Mouse (Mus musculus): ENCODE results near the gene Bicc1. TPM values are rescaled to one million over a fixed set of nuclear protein-coding genes. Genes with fewer than 3 reads are reported as not detected.
"Not testable (repeated sequence)": the region's sequence is repeated elsewhere in the genome, so short reads cannot be mapped to it uniquely, and the experiment has no call there.

Bicc1 gene
- polyA plus RNA-seq, 1 experiment from 2014 or later, result 7.0 TPM

GRCm38 (mm10) chr10:70952770-70953147, 206.7 kb downstream of the Bicc1 start:
- DNase-seq (ENCODE audit: low spot score), result no peak
- WGBS, result 83% methylated on average over 5 of the region's 5 CpGs
- H3K36me3 ChIP-seq (ENCODE audit: control insufficient read depth, insufficient read depth, low read length), result no peaks in the 10 kb centered on the region
- H3K4me3 ChIP-seq (ENCODE audit: low read depth, low read length), result no peak overlapping the region
- ATAC-seq (replicated peaks; ENCODE audit: low FRiP score), result no peak
- no peak overlapping the region for H3K4me2 ChIP-seq (ENCODE audit: low read depth, low read length, severe bottlenecking)
- H3K9ac ChIP-seq (ENCODE audit: low read length), result no peak overlapping the region
- no peaks in the 10 kb centered on the region; the same call in 1 of the 2 replicates for H3K4me1 ChIP-seq (replicated peaks; ENCODE audit: control insufficient read depth, insufficient read depth, low read length)
- H3K27ac ChIP-seq (ENCODE audit: low read depth, low read length), result no peak overlapping the region
- no peaks in the 10 kb centered on the region for H3K27me3 ChIP-seq (ENCODE audit: control insufficient read depth, insufficient read depth, low read length)
- H3K9me3 ChIP-seq (ENCODE audit: control insufficient read depth, low read length), result no peaks in the 10 kb centered on the region

GRCm38 (mm10) chr10:70952056-70952769, 207.3 kb downstream of the Bicc1 start:
- Histone ChIP-seq H3K4me2 (ENCODE audit: low read depth, low read length, severe bottlenecking) (no peak overlapping the region), H3K9ac (ENCODE audit: low read length) (no peak overlapping the region), H3K4me1 (replicated peaks; ENCODE audit: control insufficient read depth, insufficient read depth, low read length) (no peaks in the 10 kb centered on the region; the same call in 1 of the 2 replicates), H3K27me3 (ENCODE audit: control insufficient read depth, insufficient read depth, low read length) (no peaks in the 10 kb centered on the region), H3K4me3 (ENCODE audit: low read depth, low read length) (no peak overlapping the region), H3K36me3 (ENCODE audit: control insufficient read depth, insufficient read depth, low read length) (no peaks in the 10 kb centered on the region), H3K27ac (ENCODE audit: low read depth, low read length) (peak overlapping the region; percentile 51; the same call in 1 of the 2 replicates), H3K9me3 (ENCODE audit: control insufficient read depth, low read length) (no peaks in the 10 kb centered on the region)
- no peak for DNase-seq (ENCODE audit: low spot score)
- ATAC-seq (replicated peaks; ENCODE audit: low FRiP score), result peak; percentile 53
- 66% methylated on average over 11 of the region's 11 CpGs for WGBS

GRCm38 (mm10) chr10:70950105-70950424, 209.4 kb downstream of the Bicc1 start:
- H3K4me3 ChIP-seq (ENCODE audit: low read depth, low read length), result no peak overlapping the region
- H3K4me2 ChIP-seq (ENCODE audit: low read depth, low read length, severe bottlenecking), result peak overlapping the region; percentile 32; the same call in 1 of the 2 replicates
- H3K27me3 ChIP-seq (ENCODE audit: control insufficient read depth, insufficient read depth, low read length), result no peaks in the 10 kb centered on the region
- DNase-seq (ENCODE audit: low spot score) (no peak), ATAC-seq (replicated peaks; ENCODE audit: low FRiP score) (peak; percentile 15; the same call in 1 of the 2 replicates)
- 27% methylated on average over 3 of the region's 3 CpGs for WGBS
- H3K36me3 ChIP-seq (ENCODE audit: control insufficient read depth, insufficient read depth, low read length), result no peaks in the 10 kb centered on the region
- H3K27ac ChIP-seq (ENCODE audit: low read depth, low read length), result no peak overlapping the region
- no peaks in the 10 kb centered on the region for H3K9me3 ChIP-seq (ENCODE audit: control insufficient read depth, low read length)
- H3K9ac ChIP-seq (ENCODE audit: low read length), result no peak overlapping the region
- no peaks in the 10 kb centered on the region; the same call in 1 of the 2 replicates for H3K4me1 ChIP-seq (replicated peaks; ENCODE audit: control insufficient read depth, insufficient read depth, low read length)

- ATAC-seq (replicated peaks; ENCODE audit: low FRiP score) (peak; percentile 67), DNase-seq (ENCODE audit: low spot score) (no peak)
- Histone ChIP-seq H3K9me3 (ENCODE audit: control insufficient read depth, low read length) (no peaks in the 10 kb centered on the region), H3K4me2 (ENCODE audit: low read depth, low read length, severe bottlenecking) (peak overlapping the region; percentile 32; the same call in 1 of the 2 replicates), H3K36me3 (ENCODE audit: control insufficient read depth, insufficient read depth, low read length) (no peaks in the 10 kb centered on the region), H3K27ac (ENCODE audit: low read depth, low read length) (peak overlapping the region; percentile 50), H3K4me1 (replicated peaks; ENCODE audit: control insufficient read depth, insufficient read depth, low read length) (no peaks in the 10 kb centered on the region; the same call in 1 of the 2 replicates), H3K9ac (ENCODE audit: low read length) (peak overlapping the region; percentile 37), H3K27me3 (ENCODE audit: control insufficient read depth, insufficient read depth, low read length) (no peaks in the 10 kb centered on the region), H3K4me3 (ENCODE audit: low read depth, low read length) (no peak overlapping the region)
- whole genome bisulfite sequencing, result 24% methylated on average over 23 of the region's 23 CpGs
Measured at GRCm38 (mm10) chr10:70949254-70950104, 210.0 kb downstream of the Bicc1 start.

GRCm38 (mm10) chr10:70948276-70948675, 211.2 kb downstream of the Bicc1 start:
- H3K27me3 ChIP-seq (ENCODE audit: control insufficient read depth, insufficient read depth, low read length), result no peaks in the 10 kb centered on the region
- WGBS, result 90% methylated on average over 10 of the region's 10 CpGs
- no peak overlapping the region for H3K4me2 ChIP-seq (ENCODE audit: low read depth, low read length, severe bottlenecking)
- H3K4me3 ChIP-seq (ENCODE audit: low read depth, low read length), result no peak overlapping the region
- H3K9me3 ChIP-seq (ENCODE audit: control insufficient read depth, low read length), result no peaks in the 10 kb centered on the region
- DNase-seq (ENCODE audit: low spot score), result no peak
- no peaks in the 10 kb centered on the region; the same call in 1 of the 2 replicates for H3K4me1 ChIP-seq (replicated peaks; ENCODE audit: control insufficient read depth, insufficient read depth, low read length)
- H3K9ac ChIP-seq (ENCODE audit: low read length), result no peak overlapping the region
- no peak overlapping the region for H3K27ac ChIP-seq (ENCODE audit: low read depth, low read length)
- H3K36me3 ChIP-seq (ENCODE audit: control insufficient read depth, insufficient read depth, low read length), result no peaks in the 10 kb centered on the region
- no peak for ATAC-seq (replicated peaks; ENCODE audit: low FRiP score)

- not testable (repeated sequence) for H3K9me3 ChIP-seq (ENCODE audit: control insufficient read depth, low read length); H3K36me3 ChIP-seq (ENCODE audit: control insufficient read depth, insufficient read depth, low read length); H3K4me1 ChIP-seq (replicated peaks; ENCODE audit: control insufficient read depth, insufficient read depth, low read length); H3K4me2 ChIP-seq (ENCODE audit: low read depth, low read length, severe bottlenecking); ATAC-seq (replicated peaks; ENCODE audit: low FRiP score); H3K27me3 ChIP-seq (ENCODE audit: control insufficient read depth, insufficient read depth, low read length); DNase-seq (ENCODE audit: low spot score); H3K27ac ChIP-seq (ENCODE audit: low read depth, low read length); H3K9ac ChIP-seq (ENCODE audit: low read length); H3K4me3 ChIP-seq (ENCODE audit: low read depth, low read length)
- WGBS, result 88% methylated on average over 13 of the region's 13 CpGs
Measured at GRCm38 (mm10) chr10:70946121-70946520, 213.4 kb downstream of the Bicc1 start.

- Histone ChIP-seq H3K36me3 (ENCODE audit: control insufficient read depth, insufficient read depth, low read length) (no peaks in the 10 kb centered on the region), H3K27ac (ENCODE audit: low read depth, low read length) (no peak overlapping the region), H3K9ac (ENCODE audit: low read length) (no peak overlapping the region), H3K4me2 (ENCODE audit: low read depth, low read length, severe bottlenecking) (no peak overlapping the region), H3K4me1 (replicated peaks; ENCODE audit: control insufficient read depth, insufficient read depth, low read length) (no peaks in the 10 kb centered on the region), H3K9me3 (ENCODE audit: control insufficient read depth, low read length) (no peaks in the 10 kb centered on the region), H3K27me3 (ENCODE audit: control insufficient read depth, insufficient read depth, low read length) (no peaks in the 10 kb centered on the region), H3K4me3 (ENCODE audit: low read depth, low read length) (no peak overlapping the region)
- ATAC-seq (replicated peaks; ENCODE audit: low FRiP score) (no peak), DNase-seq (ENCODE audit: low spot score) (no peak)
- 91% methylated on average over 12 of the region's 12 CpGs for WGBS
Measured at GRCm38 (mm10) chr10:70945076-70945475, 214.4 kb downstream of the Bicc1 start.

- H3K9ac ChIP-seq (ENCODE audit: low read length), result no peak overlapping the region
- whole genome bisulfite sequencing, result 93% methylated on average over 6 of the region's 6 CpGs
- H3K9me3 ChIP-seq (ENCODE audit: control insufficient read depth, low read length), result no peaks in the 10 kb centered on the region
- H3K4me2 ChIP-seq (ENCODE audit: low read depth, low read length, severe bottlenecking), result no peak overlapping the region
- no peaks in the 10 kb centered on the region for H3K36me3 ChIP-seq (ENCODE audit: control insufficient read depth, insufficient read depth, low read length)
- no peak overlapping the region for H3K4me3 ChIP-seq (ENCODE audit: low read depth, low read length)
- no peaks in the 10 kb centered on the region for H3K4me1 ChIP-seq (replicated peaks; ENCODE audit: control insufficient read depth, insufficient read depth, low read length)
- H3K27ac ChIP-seq (ENCODE audit: low read depth, low read length), result no peak overlapping the region
- H3K27me3 ChIP-seq (ENCODE audit: control insufficient read depth, insufficient read depth, low read length), result no peaks in the 10 kb centered on the region
- DNase-seq (ENCODE audit: low spot score) (no peak), ATAC-seq (replicated peaks; ENCODE audit: low FRiP score) (no peak)
Measured at GRCm38 (mm10) chr10:70941623-70942022, 217.9 kb downstream of the Bicc1 start.
